Mouse (Mus musculus) stomach, embryonic 16.5 days (tissue): ENCODE results near the gene Trem1. TPM values are rescaled to one million over a fixed set of nuclear protein-coding genes. Genes with fewer than 3 reads are reported as not detected.

Source experiments
- polyA plus RNA-seq: library from polyadenylated mRNA; unstranded; fragments of >200 nt; fragmentation: Nextera tagmentation; extraction: Ambion mirVana; gene quantifications from 2 replicates; pipeline ENCODE4 v1.2.1, GENCODE M21; 2015

Gene Trem1
- polyA plus RNA-seq, 1 experiment from 2014 or later: 0.48 TPM

Other genes starting within 250 kb of the Trem1 start
- gene 1700122O11Rik, start 194.5 kb upstream of the Trem1 start, polyA plus RNA-seq: not detected in 2 replicates
- not detected in 2 replicates for gene 1700067P10Rik, start 143.4 kb upstream of the Trem1 start, polyA plus RNA-seq
- 0.15 and 0.26 TPM in 2 replicates for gene 9830107B12Rik, start 86.5 kb upstream of the Trem1 start, polyA plus RNA-seq
- 0.41 and 0.48 TPM in 2 replicates for gene A530064D06Rik, start 65.5 kb upstream of the Trem1 start, polyA plus RNA-seq
- 0.94 and 1.1 TPM in 2 replicates for gene Trem3, start 15.0 kb downstream of the Trem1 start, polyA plus RNA-seq
- gene Treml4, start 31.5 kb downstream of the Trem1 start, polyA plus RNA-seq: 1.2 and 1.7 TPM in 2 replicates
- 0.24 and 0.48 TPM in 2 replicates for gene Treml2, start 66.7 kb downstream of the Trem1 start, polyA plus RNA-seq
- 0.41 and 0.57 TPM in 2 replicates for gene B430306N03Rik, start 83.4 kb downstream of the Trem1 start, polyA plus RNA-seq
- gene Trem2, start 113.6 kb downstream of the Trem1 start, polyA plus RNA-seq: 2.3 and 3.5 TPM in 2 replicates
- gene Treml1, start 127.1 kb downstream of the Trem1 start, polyA plus RNA-seq: 0.49 and 0.53 TPM in 2 replicates
- 11.3 and 12.4 TPM in 2 replicates for gene Nfya, start 177.1 kb downstream of the Trem1 start, polyA plus RNA-seq
- 54.4 and 54.5 TPM in 2 replicates for gene Oard1, start 177.2 kb downstream of the Trem1 start, polyA plus RNA-seq
- 5.6 and 31.0 TPM in 2 replicates for gene Apobec2, start 200.2 kb downstream of the Trem1 start, polyA plus RNA-seq
- 8.1 and 8.5 TPM in 2 replicates for gene Tspo2, start 218.8 kb downstream of the Trem1 start, polyA plus RNA-seq
- gene Unc5cl, start 222.1 kb downstream of the Trem1 start, polyA plus RNA-seq: 13.7 and 13.8 TPM in 2 replicates